Mouse (Mus musculus) hematopoietic stem cell, adult 5-6 weeks (primary cell): ENCODE data around the gene 9130008F23Rik. TPM values are rescaled to one million over a fixed set of nuclear protein-coding genes. Genes with fewer than 3 reads are reported as not detected.

Experiments used
- ATAC-seq, 2 experiments: fragments of 125-278 bp in 1 of 2; replicated peaks in 1 of 2; 2 replicates each; pipeline ENCODE4 v1.8.0; 2016 to 2017; ENCODE audit warnings: inconsistent platforms in 2 of 2, mild to moderate bottlenecking in 2 of 2, moderate number of reproducible peaks in 2 of 2, low read depth in 1 of 2, moderate TSS enrichment in 1 of 2; ENCODE audit not compliant: low FRiP score in 2 of 2, poor library complexity in 2 of 2, severe bottlenecking in 2 of 2, insufficient read depth in 1 of 2, low TSS enrichment in 1 of 2
- total RNA-seq: library from RNA; stranded (forward); fragments of 172-1452, 232-1000 nt; gene quantifications from 2 replicates; pipeline ENCODE4 v1.2.3, GENCODE M21; 2017

9130008F23Rik gene
- total RNA-seq, result 4.8 and 10.0 TPM in 2 replicates

DNA sequence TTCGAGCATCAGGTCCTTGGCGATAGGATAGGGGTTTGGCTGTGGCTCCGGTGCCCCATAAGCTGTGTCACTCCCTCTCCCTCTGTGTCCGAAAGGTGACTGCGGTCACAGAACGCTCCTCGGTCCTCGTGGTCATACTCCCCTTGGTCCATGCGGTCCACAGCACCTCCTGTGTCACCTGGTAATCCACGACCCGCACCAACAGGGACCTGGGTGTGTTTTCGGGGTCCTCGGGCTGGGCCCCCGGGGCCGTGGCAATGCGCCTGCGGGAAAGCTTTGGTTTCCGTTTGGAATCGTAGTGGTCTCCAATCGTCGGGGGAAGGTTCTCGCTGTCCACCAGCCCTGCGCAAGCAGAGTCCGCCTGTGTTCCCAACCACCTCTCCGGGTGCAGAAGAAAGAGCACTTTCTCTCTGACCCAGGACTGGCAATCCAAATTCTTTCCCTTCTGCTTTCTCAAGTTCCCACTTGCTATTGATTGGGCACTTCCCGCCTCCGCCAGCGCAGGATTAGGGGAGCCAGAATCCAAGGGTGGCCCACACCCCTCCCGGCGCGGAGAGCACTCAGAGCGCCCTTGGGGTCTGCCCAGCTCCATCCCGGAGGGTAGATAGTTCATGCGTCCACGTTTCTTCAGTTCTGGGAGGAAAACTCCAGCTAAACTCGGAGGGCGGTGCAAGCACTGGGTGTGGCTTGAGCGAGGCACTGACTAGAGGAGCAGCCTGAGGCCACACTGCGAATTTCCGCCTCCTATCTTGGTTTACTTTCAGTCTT, at the start of gene 9130008F23Rik:
Gene 9130008F23Rik, minus strand, starts transcription at position 636 of the 768 bp plus-strand sequence.
- peak; percentile 72 to 74 for ATAC-seq

DNA sequence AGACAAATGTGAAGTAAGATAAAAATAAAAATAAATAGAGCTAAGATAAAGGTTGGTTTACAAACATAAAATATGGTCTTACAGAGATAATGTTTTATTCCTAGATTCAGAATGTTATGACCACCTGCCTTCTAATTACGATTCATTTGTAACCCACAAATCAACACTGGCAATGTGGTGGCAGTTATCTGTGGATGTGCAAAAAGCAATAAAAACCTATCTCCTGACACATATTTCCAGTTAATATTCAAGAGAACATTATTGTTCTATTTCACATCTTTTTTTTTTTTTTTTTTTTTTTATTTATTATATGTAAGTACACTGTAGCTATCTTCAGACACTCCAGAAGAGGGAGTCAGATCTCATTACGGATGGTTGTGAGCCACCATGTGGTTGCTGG, 35.1 kb upstream of the 9130008F23Rik start:
- no peak for ATAC-seq

DNA sequence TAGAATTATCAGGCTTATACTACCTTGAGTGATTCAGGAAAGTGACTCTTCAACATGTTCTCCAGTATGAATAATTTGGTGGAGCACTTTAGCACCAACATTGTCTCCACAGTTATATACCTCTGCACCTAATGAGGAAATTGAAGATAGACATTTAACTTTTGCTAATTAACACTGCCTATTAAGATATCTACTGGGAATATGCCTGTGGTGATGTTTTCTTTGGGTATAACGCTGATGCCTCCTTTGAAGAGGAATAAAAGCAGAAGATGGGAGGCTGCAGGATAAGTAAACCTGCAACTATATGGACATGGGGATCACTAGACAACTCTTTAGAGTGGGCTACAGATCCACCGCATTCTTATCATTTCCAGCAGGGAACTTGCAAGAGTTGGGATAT, 33.9 kb upstream of the 9130008F23Rik start, which contains the start of gene Glyatl3:
Gene Glyatl3, minus strand, starts transcription at position 101 of the 400 bp plus-strand sequence.
- ATAC-seq, result no peak

DNA sequence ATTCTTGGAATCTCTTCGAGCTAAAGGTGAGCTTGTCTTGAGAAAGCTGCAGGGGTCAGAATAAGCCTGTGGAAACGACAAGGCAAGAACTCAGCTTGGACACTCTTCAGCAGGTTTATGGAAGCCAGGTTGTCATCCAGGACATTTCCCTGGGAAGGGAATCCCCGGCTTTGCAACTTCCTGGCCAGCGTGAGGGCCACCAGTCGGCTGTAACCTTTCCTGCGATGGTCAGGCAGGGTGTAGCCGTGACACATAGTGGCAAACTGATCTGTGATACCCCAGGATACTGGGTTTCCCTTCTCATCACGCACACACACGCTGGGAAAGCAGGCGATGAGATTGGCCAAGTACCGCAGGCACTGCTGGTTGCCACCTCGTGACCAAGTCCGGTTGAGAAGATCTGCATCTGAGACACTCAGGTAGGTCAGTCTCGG, 24.4 kb upstream of the 9130008F23Rik start:
- peak; percentile 42 to 57; a peak in 3 of 4 replicates for ATAC-seq

DNA sequence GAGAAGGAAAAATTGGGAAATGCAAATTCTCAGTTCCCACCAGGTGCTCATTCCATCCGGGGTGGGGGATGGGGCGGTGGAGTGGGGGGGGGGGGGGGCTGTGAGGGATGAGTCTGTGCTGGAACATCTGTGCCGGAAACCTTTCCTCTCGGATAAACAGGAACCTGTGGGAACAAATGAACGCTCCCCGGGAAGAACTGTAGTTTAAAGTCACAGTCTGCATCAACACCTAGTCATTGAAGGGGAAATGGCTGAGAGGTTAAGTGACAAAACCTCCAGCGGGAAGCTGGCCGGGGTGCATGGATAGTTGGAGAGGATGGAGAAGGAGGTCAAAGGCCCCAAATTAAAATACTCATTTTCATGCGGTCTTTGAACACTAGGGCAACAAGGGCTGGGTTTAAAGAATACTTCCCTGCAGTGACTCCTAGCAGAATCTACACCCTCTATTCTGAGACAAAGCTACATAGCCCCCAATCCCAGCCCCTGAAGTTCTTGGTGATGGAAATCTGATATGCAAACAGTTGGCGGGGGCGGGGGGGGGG, 23.8 kb upstream of the 9130008F23Rik start:
- no peak for ATAC-seq

DNA sequence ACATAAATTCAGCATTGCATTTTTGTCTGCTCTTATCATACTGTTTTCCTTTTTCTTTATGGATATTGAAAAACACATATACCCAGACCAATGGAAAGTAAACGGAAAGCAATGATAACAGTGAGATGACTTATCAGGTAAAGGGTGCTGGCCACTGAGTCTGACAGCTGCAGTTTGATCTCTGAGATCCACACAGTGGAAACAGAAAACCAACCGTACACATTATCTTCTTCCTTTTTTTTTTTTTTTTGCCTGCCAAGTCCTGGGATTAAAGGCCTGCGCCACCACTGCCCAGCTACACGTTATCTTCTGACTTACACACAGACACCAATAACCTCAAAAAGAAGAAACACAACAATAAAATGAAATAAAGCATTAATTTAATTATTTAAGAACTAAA, 23.0 kb upstream of the 9130008F23Rik start:
- ATAC-seq, result peak in 1 of 2 experiments; percentile 4; a peak in 1 of 4 replicates

DNA sequence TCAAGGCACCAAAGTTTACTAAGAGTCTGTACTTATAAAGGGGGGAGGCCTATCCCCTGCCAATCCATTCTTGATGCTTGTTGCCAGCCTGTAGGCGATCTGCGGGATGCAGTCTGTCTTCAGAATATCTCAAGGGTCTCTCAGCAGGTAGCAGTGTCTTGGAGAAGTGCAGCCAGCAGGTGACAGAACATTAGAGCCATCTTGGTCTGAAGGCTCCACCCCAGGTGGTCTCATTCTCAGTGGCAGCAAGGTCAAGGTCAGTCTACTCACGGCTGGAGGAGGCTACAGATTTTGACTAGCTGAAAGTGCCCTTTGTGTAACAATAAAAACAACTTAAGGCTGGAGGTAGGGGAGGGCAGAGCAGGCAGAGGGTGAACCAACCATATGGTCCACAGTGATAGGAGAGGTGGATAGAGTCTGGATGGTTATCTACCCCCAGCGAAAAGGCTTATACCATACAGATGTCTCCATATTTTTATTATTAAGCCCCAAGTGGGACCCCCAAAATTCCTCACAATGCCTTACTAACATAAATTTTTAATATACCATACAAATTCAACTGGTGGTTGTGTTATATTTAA, 19.5 kb upstream of the 9130008F23Rik start:
- ATAC-seq, result no peak

DNA sequence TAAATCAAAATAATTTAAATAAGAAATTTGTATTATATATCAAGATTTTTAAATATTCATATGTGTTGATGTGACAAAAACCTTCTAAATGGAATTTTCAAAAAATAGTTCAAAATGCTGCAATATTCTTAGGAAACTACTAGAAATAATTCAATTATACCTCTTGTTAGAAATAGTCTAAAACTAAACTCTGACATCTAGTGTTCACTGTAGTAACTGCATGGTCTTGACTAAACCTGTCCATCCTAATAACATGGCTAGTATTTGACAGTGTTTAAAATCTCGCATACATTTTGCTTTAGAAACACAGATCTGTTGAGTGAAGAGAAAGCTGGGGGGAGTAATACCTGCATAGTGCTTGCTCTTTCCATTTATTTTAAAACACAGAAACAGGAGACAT, 16.5 kb upstream of the 9130008F23Rik start:
- peak; percentile 69 to 71; a peak in 3 of 4 replicates for ATAC-seq

DNA sequence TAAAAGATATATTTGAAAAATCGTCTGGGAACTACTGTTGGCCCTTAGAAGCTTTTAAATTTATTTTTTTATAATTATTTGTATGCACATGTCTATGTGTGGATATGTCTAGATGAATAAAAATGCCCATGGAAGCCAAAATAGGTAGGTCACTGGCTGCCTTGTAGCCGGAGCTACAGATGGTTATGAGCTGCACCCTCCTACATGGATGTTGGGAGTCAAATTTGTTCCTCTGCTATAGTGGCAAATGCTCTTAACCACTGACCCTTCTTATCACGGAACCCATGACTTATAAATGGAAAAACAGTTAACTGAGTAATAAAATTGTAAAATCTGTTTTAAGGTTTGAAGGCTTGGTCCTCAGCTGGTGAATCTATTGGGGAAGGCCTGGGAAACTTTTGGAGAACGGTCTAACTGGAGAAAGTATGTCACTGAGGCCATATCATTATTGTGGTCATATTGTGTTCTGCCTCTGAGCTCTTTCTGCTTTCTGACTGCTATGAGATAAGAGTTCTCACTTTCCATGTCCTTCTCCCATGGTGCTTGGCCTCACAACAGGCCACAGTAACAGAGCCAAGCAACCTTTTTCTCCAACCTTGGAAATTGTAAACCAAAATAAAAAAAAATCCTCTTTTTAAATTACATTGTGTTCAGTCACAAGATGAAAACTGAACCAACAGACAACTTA, 7.6 kb upstream of the 9130008F23Rik start:
- no peak for ATAC-seq

DNA sequence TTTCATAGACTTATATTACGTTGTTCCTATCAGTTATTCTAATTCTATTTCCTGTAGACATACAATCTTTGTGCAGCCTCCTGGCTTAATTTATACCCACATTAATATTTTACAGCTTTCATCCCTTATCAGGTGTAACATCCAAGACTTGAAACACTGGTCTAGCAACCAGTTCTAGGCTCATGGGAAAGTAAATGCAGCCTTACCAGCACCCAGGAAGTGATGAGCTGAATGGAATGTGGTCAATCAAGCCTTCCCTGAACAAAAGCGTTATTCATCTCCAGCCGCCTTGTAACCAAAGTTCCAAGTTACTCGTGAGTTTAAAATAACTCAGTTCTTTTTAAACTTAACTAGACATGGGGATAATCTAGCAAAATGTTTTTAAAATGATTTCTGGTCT, 4.8 kb upstream of the 9130008F23Rik start:
- ATAC-seq, result no peak

DNA sequence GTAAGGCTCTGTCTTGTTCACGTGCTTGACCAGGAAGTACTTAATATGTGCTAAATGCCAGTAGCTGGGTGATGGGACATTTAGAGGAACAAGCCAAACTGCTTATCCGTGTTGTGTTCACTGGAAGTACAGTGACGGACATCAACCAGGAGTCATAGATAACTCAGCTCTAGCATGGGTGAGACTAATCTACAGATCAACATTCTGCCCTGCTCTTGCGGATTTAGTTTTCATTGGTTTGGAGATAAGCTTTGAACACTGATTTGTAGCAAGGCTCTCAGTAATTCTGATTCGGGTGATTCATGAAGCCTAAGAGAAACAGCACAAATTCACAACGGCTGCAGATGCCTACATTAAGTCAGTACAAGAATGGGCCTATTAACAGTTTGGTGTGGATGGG, 1.8 kb upstream of the 9130008F23Rik start:
- no peak for ATAC-seq

DNA sequence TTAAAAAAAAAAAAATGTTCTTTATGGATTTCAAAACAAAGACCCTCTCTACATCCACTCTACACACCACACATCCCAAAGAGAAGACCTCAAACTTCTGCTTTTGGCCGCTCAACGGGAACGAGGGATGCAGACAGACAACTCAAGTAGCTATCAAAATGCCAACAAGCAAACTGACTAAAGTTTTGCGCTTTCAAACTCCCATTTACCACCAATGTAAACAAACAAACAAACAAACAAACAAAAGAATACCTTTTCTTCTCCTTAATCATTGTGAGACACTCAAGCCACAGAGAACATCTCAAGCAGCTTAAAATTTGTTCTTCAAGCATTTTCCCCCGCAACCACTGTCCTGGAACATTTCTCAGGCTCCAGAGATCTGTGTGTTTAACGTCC, 833 bp downstream of the 9130008F23Rik start:
- peak in 1 of 2 experiments; percentile 18; a peak in 1 of 4 replicates for ATAC-seq

DNA sequence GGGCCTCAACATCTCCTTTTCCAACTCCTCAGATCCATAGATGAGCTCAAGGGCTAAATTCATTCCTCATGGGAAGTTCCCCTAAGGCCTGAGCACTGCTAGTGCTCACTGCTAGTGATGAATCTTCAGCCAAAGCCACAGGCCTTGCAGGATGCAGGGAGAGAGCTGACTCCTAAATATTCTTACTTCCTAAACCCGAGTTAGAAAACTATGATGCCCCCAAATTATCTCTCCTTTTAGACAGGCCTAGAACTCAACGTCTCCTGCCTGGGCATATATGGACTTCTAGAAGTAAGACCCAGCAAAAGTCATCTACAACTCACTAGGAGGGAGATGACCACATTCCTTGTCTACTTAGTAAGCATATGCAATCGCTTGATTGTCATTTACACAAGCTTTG, 2.6 kb downstream of the 9130008F23Rik start:
- no peak for ATAC-seq

DNA sequence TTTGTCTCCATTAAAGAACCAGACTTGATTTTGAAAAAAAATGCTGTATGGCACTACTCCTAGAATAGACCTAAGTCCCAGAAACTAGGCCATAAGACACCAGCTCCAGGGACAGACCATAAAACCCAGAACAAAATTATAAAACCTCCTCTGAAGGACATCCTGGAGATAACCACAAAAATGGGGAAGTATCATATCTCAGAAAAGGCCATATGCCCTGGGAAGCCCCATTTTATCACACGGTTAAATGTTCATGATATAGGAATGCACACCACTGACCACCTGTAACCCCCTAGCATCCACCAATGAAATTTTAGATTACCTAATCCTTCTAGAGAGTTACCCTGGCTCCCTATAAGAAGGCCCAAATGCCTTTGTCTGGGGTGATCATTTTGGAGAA, 4.8 kb downstream of the 9130008F23Rik start:
- peak in 1 of 2 experiments; percentile 23; a peak in 1 of 4 replicates for ATAC-seq

DNA sequence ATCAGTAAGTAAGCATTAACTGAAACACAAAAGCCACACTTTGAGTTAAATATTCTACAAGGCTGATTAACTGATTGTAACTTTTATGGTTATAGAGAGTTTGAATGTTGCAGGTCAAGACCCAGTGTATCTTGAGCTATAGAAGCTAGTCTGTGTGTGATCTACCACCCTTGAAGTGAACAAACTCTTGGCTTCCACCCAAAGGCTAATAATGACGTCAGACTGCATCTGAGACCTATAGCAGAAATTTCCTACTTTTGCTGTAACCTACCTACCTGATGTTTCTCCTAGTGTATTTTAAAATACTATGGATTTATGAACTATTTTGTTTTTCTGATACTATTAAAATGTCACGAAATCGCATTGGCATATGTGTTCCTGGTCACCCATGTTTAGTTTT, 5.7 kb downstream of the 9130008F23Rik start:
- no peak for ATAC-seq

DNA sequence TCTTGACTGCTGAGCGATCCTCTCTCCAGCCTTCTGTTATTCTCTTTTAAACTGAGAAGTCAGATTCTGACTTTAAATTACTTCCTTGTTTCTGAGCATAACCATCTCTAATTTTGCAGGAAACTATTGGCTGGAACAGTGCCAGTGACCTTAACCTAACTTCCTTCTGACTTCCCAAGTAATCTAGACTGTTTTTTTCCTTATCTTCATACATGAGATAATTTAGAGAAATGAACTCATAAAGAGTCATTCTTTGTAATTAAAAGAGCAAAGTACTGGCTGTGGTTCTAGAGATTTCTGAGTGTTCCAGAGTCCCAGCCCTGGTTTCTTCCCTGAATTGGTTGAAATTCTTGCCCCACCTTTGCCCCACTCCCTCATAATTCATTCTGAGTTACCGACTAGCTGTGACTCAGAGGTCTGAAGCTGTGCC, 6.8 kb downstream of the 9130008F23Rik start:
- ATAC-seq, result no peak; a peak in 1 of 4 replicates

DNA sequence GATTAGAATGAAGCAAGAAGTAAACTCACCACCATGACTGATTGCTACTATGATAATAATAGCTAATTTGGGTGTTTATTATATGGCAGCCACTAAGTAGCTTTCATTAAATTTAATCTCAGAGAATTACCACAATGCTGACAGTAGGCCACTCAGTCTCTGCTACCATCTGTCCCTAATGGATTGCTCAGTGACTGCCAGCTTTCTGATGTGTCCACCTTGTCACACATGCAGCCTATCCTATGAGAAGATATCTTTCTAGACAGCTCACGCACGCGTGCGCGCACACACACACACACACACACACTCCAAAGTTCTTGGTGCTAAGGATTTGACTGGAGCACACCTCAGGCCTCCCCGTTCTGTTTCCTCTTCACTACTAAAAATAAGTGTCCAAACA, 7.7 kb downstream of the 9130008F23Rik start:
- no peak for ATAC-seq
